Mouse (Mus musculus): Measurements from ENCODE around the gene Ermp1. TPM values are rescaled to one million over a fixed set of nuclear protein-coding genes. Genes with fewer than 3 reads are reported as not detected.

The Ermp1 gene
- total RNA-seq (2012; rRNA removed) (62.3 and 68.4 TPM in 2 replicates), polyA plus RNA-seq (2012; ENCODE audit: insufficient read depth in 1 of 2, insufficient read length in 2 of 2, low read depth in 1 of 2, low replicate concordance in 2 of 2, missing spikeins in 1 of 2) (100 to 1,000 TPM in 1 of 2 experiments, 10 to 100 TPM in 1; 82.0 to 167 TPM)

DNA sequence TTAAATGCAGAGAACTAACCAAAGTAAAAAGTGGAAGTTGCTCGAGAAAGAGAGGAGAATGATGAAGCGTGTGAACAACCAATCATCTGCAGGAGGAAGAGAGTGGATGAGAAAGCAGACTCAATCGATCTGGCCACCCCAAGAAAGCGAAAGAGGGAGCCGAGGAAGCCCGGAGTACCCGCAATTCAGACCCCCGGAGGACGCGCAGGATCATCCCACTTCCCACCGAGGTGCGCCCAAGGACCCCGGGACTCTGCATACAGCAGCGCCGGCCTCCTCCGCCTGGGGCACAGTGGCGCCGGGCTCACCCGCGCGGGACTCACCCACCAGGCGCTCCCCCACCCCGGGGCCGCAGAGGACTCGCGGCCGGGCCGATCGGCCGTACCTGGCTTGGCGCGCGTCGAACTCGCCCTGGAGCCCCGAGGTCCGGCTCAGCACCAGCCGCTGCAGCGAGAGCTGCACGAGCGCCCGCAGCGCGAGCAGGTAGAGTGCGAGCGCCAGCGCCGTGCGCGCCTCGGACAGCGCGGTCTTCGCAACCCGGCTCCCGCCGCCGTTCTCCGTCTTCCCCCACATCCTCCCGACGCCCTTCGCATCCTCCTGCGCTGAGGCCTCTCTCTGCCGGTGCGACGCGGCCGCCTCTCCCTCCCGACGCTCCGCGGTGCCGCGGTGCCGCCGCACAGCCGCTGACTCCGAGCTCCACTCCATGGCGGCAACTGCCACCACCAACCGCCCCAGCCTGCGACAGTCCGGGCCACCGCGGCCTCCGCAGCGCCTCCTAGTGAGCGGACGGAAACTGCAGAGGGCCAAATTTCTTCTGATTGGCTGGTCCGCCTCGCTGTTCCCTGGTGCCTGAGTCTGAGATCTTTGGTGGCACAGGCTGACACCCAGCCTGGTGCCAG, at the start of gene Ermp1:
TSS of gene Ermp1 (minus strand) at position 765 of the 899 bp plus-strand sequence.
- Histone ChIP-seq H3K36me3 (ENCODE audit: control insufficient read depth in 1 of 2, insufficient read depth in 2 of 2, low read length in 2 of 2) (peaks cover 25 to 33% of the 10 kb centered on the region in 2 experiments), H3K4me3 (ENCODE audit: control insufficient read depth in 1 of 2, insufficient read depth in 1 of 2, low read depth in 2 of 2, low read length in 2 of 2) (peak within 1 kb of the TSS; percentile 69 to 77), H3K9ac (ENCODE audit: control insufficient read depth, low read depth, low read length, poor library complexity, severe bottlenecking) (peak within 1 kb of the TSS; percentile 75)
- TF ChIP-seq SIN3A (IDR thresholded peaks at IDR 0.05; ENCODE audit: low read length) (peak; percentile 96), ZMIZ1 (IDR thresholded peaks at IDR 0.05; ENCODE audit: low read depth, low read length) (peak; percentile 98), MXI1 (IDR thresholded peaks at IDR 0.05; ENCODE audit: low read depth, low read length) (peak; percentile 88), RAD21 (IDR thresholded peaks at IDR 0.05; ENCODE audit: low read depth, low read length) (peak; percentile 54), MAZ (IDR thresholded peaks at IDR 0.05; ENCODE audit: low read depth, low read length) (peak; percentile 90), MYC (IDR thresholded peaks at IDR 0.05; ENCODE audit: low read depth, low read length) (peak; percentile 87), ETS1 (IDR thresholded peaks at IDR 0.05; ENCODE audit: low read depth, low read length) (peak; percentile 69), USF2 (IDR thresholded peaks at IDR 0.05; ENCODE audit: borderline replicate concordance in 1 of 2, insufficient read depth in 1 of 2, low read depth in 1 of 2, low read length in 2 of 2) (no peak), ZKSCAN1 (IDR thresholded peaks at IDR 0.05; ENCODE audit: low read depth, low read length) (no peak), NRF1 (IDR thresholded peaks at IDR 0.05; ENCODE audit: insufficient read depth, low read depth, low read length, poor library complexity, severe bottlenecking) (peak; percentile 39; the same call in 1 of the 2 replicates), TCF12 (IDR thresholded peaks at IDR 0.05; ENCODE audit: low read depth, low read length) (peak; percentile 86), USF1 (IDR thresholded peaks at IDR 0.05; ENCODE audit: low read depth, low read length) (peak; percentile 55), UBTF (IDR thresholded peaks at IDR 0.05; ENCODE audit: borderline replicate concordance, insufficient read depth, low read depth, low read length) (peak; percentile 99), POLR2AphosphoS5 (IDR thresholded peaks at IDR 0.05; ENCODE audit: borderline replicate concordance, low read depth, low read length) (peak; percentile 91; the same call in 1 of the 2 replicates), MEF2A (IDR thresholded peaks at IDR 0.05; ENCODE audit: extremely low read depth, insufficient replicate concordance, low read depth, low read length, poor library complexity, severe bottlenecking) (0 out of 2 replicates have a peak, but pooled peaks have one; percentile 8), ELF1 (IDR thresholded peaks at IDR 0.05; ENCODE audit: low read depth, low read length) (peak; percentile 82), TBP (IDR thresholded peaks at IDR 0.05; ENCODE audit: low read depth, low read length) (peak; percentile 96), CTCF (IDR thresholded peaks at IDR 0.05 in 2 of 3, conservative IDR thresholded peaks at IDR 0.05 in 1 of 3; ENCODE audit: control insufficient read depth in 1 of 3, insufficient read depth in 1 of 3, low read depth in 2 of 3, low read length in 3 of 3, poor library complexity in 1 of 3, severe bottlenecking in 1 of 3) (peak; percentile 99 to 100 (median 100)), HCFC1 (IDR thresholded peaks at IDR 0.05; ENCODE audit: low read depth, low read length) (peak; percentile 89), CHD1 (IDR thresholded peaks at IDR 0.05; ENCODE audit: low read depth, low read length) (peak; percentile 96; the same call in 1 of the 2 replicates), ZC3H11A (IDR thresholded peaks at IDR 0.05; ENCODE audit: low read depth, low read length) (peak; percentile 38; the same call in 1 of the 2 replicates), CHD2 (IDR thresholded peaks at IDR 0.05; ENCODE audit: low read length) (no peak), EP300 (IDR thresholded peaks at IDR 0.05; ENCODE audit: low read depth in 1 of 2, low read length in 2 of 2) (peak; percentile 37 to 72), MAFK (IDR thresholded peaks at IDR 0.05; ENCODE audit: borderline replicate concordance, low read depth, low read length) (no peak), ZNF384 (IDR thresholded peaks at IDR 0.05; ENCODE audit: low read depth, low read length) (no peak), E2F4 (IDR thresholded peaks at IDR 0.05; ENCODE audit: borderline replicate concordance, low read depth, low read length) (no peak; the same call in 1 of the 2 replicates), KAT2A (conservative IDR thresholded peaks at IDR 0.05; ENCODE audit: low read depth, low read length) (no peak; the same call in 1 of the 2 replicates), RCOR1 (IDR thresholded peaks at IDR 0.05; ENCODE audit: low read depth, low read length) (peak; percentile 86), JUND (IDR thresholded peaks at IDR 0.05; ENCODE audit: low read depth, low read length) (peak; percentile 59; the same call in 1 of the 2 replicates), POLR2AphosphoS2 (IDR thresholded peaks at IDR 0.05; ENCODE audit: low read length) (peak; percentile 98), MYB (IDR thresholded peaks at IDR 0.05; ENCODE audit: low read depth, low read length) (peak; percentile 96), GABPA (IDR thresholded peaks at IDR 0.05; ENCODE audit: low read depth, low read length) (no peak), MAX (IDR thresholded peaks at IDR 0.05; ENCODE audit: low read length) (peak; percentile 54; the same call in 1 of the 2 replicates)

More for the DNA sequence above, at the start of gene Ermp1:
- Histone ChIP-seq H3K79me2 (ENCODE audit: control insufficient read depth, insufficient read depth, low read length, poor library complexity) (peaks cover 20% of the 10 kb centered on the region), H3K9me3 (replicated peaks; ENCODE audit: insufficient read depth, low read length) (no peaks in the 10 kb centered on the region), H3K27ac (ENCODE audit: control insufficient read depth, low read depth, low read length) (peak within 1 kb of the TSS; percentile 64), H3K4me1 (ENCODE audit: control insufficient read depth in 1 of 2, insufficient read depth in 2 of 2, low read length in 2 of 2) (peaks cover 15 to 23% of the 10 kb centered on the region in 2 experiments), H3K27me3 (ENCODE audit: control insufficient read depth in 1 of 2, insufficient read depth in 2 of 2, low read length in 2 of 2) (no peaks in the 10 kb centered on the region)
- peak; percentile 100 for DNase-seq (ENCODE audit: low read depth, low spot score)

Measured in MEL (cell line).